Mouse (Mus musculus) heart, embryonic 16.5 days (tissue): ENCODE data around the gene Brsk1. TPM values are rescaled to one million over a fixed set of nuclear protein-coding genes. Genes with fewer than 3 reads are reported as not detected.

ENCODE experiments used
- ATAC-seq: fragments of 200-750 bp; cut with Nextera tagmentation; replicated peaks from 2 replicates; pipeline ENCODE4 v1.8.0; 2017; ENCODE audit warnings: moderate number of reproducible peaks; ENCODE audit not compliant: insufficient read depth, low FRiP score; ENCODE audit errors: extremely low read depth
- H3K27ac ChIP-seq: fragments of 300-500 bp; sonication (generic); 2 replicates; pipeline ENCODE4 v1.5.1; 2014; ENCODE audit warnings: mild to moderate bottlenecking, low read length, control low read depth, moderate library complexity
- H3K27me3 ChIP-seq: fragments of 300-500 bp; sonication (generic); 2 replicates; pipeline ENCODE4 v1.6.1; 2014; ENCODE audit warnings: low read length, mixed read lengths; ENCODE audit not compliant: control insufficient read depth, insufficient read depth
- H3K36me3 ChIP-seq: fragments of 300-500 bp; sonication (generic); 2 replicates; pipeline ENCODE4 v1.6.1; 2014; ENCODE audit not compliant: control insufficient read depth, insufficient read depth
- H3K4me1 ChIP-seq: fragments of 300-500 bp; sonication (generic); 2 replicates; pipeline ENCODE4 v1.6.1; 2014; ENCODE audit warnings: low read length, mixed read lengths; ENCODE audit not compliant: control insufficient read depth, insufficient read depth
- H3K4me2 ChIP-seq: fragments of 300-500 bp; sonication (generic); 2 replicates; pipeline ENCODE4 v1.6.1; 2014; ENCODE audit warnings: low read depth, mild to moderate bottlenecking, control low read depth, low read length
- H3K4me3 ChIP-seq: fragments of 300-500 bp; sonication (generic); 2 replicates; pipeline ENCODE4 v1.5.1; 2014; ENCODE audit warnings: mild to moderate bottlenecking, control low read depth, low read length
- H3K9ac ChIP-seq: fragments of 300-500 bp; sonication (generic); 2 replicates; pipeline ENCODE4 v1.6.1; 2014; ENCODE audit warnings: low read length, control low read depth
- H3K9me3 ChIP-seq: fragments of 300-500 bp; sonication (generic); replicated peaks from 2 replicates; pipeline ENCODE4 v1.6.1; 2016; ENCODE audit warnings: low read length; ENCODE audit not compliant: control insufficient read depth
- WGBS: fragments of 180-500 bp; shearing (Covaris S2); extraction: QIAGEN DNeasy Blood & Tissue Kit; methylation state at CpG from one replicate; pipeline ENCODE4 v1.1.7; 2014; 5-methylcytosine and 5-hydroxymethylcytosine counted together
- polyA plus RNA-seq: library from polyadenylated mRNA; unstranded; fragments of >200 nt; fragmentation: Nextera tagmentation; extraction: Ambion mirVana; gene quantifications from 2 replicates; pipeline ENCODE4 v1.2.1, GENCODE M21; 2015

Brsk1 gene
- polyA plus RNA-seq = 0.49 and 1.1 TPM in 2 replicates

GRCm38 (mm10) chr7:4690387-4690786 lies at the start of gene Brsk1:
TSS of gene Brsk1 (plus strand) at chr7:4690604.
- Histone ChIP-seq H3K9ac (peak within 1 kb of the TSS; percentile 94), H3K9me3 (no peaks in the 10 kb centered on the region), H3K4me2 (peak within 1 kb of the TSS; percentile 96), H3K27me3 (no peaks in the 10 kb centered on the region), H3K27ac (peak within 1 kb of the TSS; percentile 65), H3K4me3 (peak within 1 kb of the TSS; percentile 79), H3K4me1 (peaks cover 6% of the 10 kb centered on the region), H3K36me3 (no peaks in the 10 kb centered on the region)
- ATAC-seq = peak; percentile 68
- WGBS = 1% methylated on average over 9 of the region's 18 CpGs

GRCm38 (mm10) chr7:4641155-4641554 lies 49.2 kb upstream of the Brsk1 start:
- Histone ChIP-seq H3K9ac (no peak overlapping the region), H3K27me3 (no peaks in the 10 kb centered on the region), H3K4me2 (no peak overlapping the region), H3K36me3 (peaks cover 54% of the 10 kb centered on the region), H3K4me3 (no peak overlapping the region), H3K4me1 (no peaks in the 10 kb centered on the region), H3K27ac (no peak overlapping the region), H3K9me3 (no peaks in the 10 kb centered on the region)
- no peak for ATAC-seq
- WGBS = 76% methylated on average over 11 of the region's 11 CpGs

GRCm38 (mm10) chr7:4641956-4642355 lies 48.4 kb upstream of the Brsk1 start:
- 76% methylated on average over 7 of the region's 7 CpGs for WGBS
- no peaks in the 10 kb centered on the region; the same call in 1 of the 2 replicates for H3K4me1 ChIP-seq
- H3K36me3 ChIP-seq = peaks cover 57% of the 10 kb centered on the region
- H3K9me3 ChIP-seq = no peaks in the 10 kb centered on the region
- no peak overlapping the region for H3K4me3 ChIP-seq
- H3K4me2 ChIP-seq = no peak overlapping the region
- no peak for ATAC-seq
- no peak overlapping the region for H3K27ac ChIP-seq
- H3K27me3 ChIP-seq = no peaks in the 10 kb centered on the region
- H3K9ac ChIP-seq = no peak overlapping the region

- no peak overlapping the region for H3K4me3 ChIP-seq
- peaks cover 9% of the 10 kb centered on the region for H3K4me1 ChIP-seq
- no peaks in the 10 kb centered on the region for H3K9me3 ChIP-seq
- ATAC-seq = no peak
- H3K4me2 ChIP-seq = no peak overlapping the region
- no peak overlapping the region for H3K27ac ChIP-seq
- 82% methylated on average over 6 of the region's 6 CpGs for WGBS
- H3K9ac ChIP-seq = no peak overlapping the region
- peaks cover 55% of the 10 kb centered on the region for H3K36me3 ChIP-seq
- H3K27me3 ChIP-seq = no peaks in the 10 kb centered on the region
These were observed 47.2 kb upstream of the Brsk1 start for GRCm38 (mm10) chr7:4643225-4643624.

- Histone ChIP-seq H3K4me2 (no peak overlapping the region), H3K9me3 (no peaks in the 10 kb centered on the region), H3K27ac (no peak overlapping the region), H3K36me3 (peaks cover 33% of the 10 kb centered on the region), H3K9ac (no peak overlapping the region; the same call in 1 of the 2 replicates), H3K4me1 (peaks cover 9% of the 10 kb centered on the region), H3K4me3 (no peak overlapping the region), H3K27me3 (no peaks in the 10 kb centered on the region)
- ATAC-seq = no peak
- 84% methylated on average over 3 of the region's 3 CpGs for WGBS
These were observed 43.6 kb upstream of the Brsk1 start for GRCm38 (mm10) chr7:4646806-4647205.

- Histone ChIP-seq H3K27ac (no peak overlapping the region), H3K9ac (no peak overlapping the region; the same call in 1 of the 2 replicates), H3K36me3 (peaks cover 29% of the 10 kb centered on the region), H3K4me2 (no peak overlapping the region), H3K9me3 (no peaks in the 10 kb centered on the region), H3K4me1 (peaks cover 13% of the 10 kb centered on the region), H3K27me3 (no peaks in the 10 kb centered on the region), H3K4me3 (no peak overlapping the region)
- ATAC-seq = peak; percentile 75
- 34% methylated on average over 6 of the region's 6 CpGs for WGBS
These were observed 43.1 kb upstream of the Brsk1 start for GRCm38 (mm10) chr7:4647291-4647690.

- Histone ChIP-seq H3K4me1 (peaks cover 20% of the 10 kb centered on the region), H3K27me3 (no peaks in the 10 kb centered on the region), H3K9ac (no peak overlapping the region), H3K27ac (no peak overlapping the region), H3K36me3 (peaks cover 28% of the 10 kb centered on the region), H3K9me3 (no peaks in the 10 kb centered on the region), H3K4me3 (no peak overlapping the region), H3K4me2 (no peak overlapping the region)
- no peak for ATAC-seq
- WGBS = 80% methylated on average over 2 of the region's 2 CpGs
These were observed 42.4 kb upstream of the Brsk1 start for GRCm38 (mm10) chr7:4647992-4648391.

- no peak overlapping the region for H3K4me2 ChIP-seq
- H3K36me3 ChIP-seq = peaks cover 8% of the 10 kb centered on the region
- H3K27ac ChIP-seq = no peak overlapping the region
- peaks cover 51% of the 10 kb centered on the region for H3K4me1 ChIP-seq
- WGBS = 59% methylated on average over 8 of the region's 8 CpGs
- no peak overlapping the region for H3K9ac ChIP-seq
- no peaks in the 10 kb centered on the region for H3K9me3 ChIP-seq
- no peaks in the 10 kb centered on the region for H3K27me3 ChIP-seq
- no peak for ATAC-seq
- no peak overlapping the region for H3K4me3 ChIP-seq
These were observed 38.8 kb upstream of the Brsk1 start for GRCm38 (mm10) chr7:4651581-4651980.

- 55% methylated on average over 5 of the region's 5 CpGs for WGBS
- H3K4me1 ChIP-seq = peaks cover 55% of the 10 kb centered on the region
- peak overlapping the region; percentile 23; the same call in 1 of the 2 replicates for H3K27ac ChIP-seq
- H3K9me3 ChIP-seq = no peaks in the 10 kb centered on the region
- H3K9ac ChIP-seq = peak overlapping the region; percentile 54
- ATAC-seq = no peak
- H3K27me3 ChIP-seq = no peaks in the 10 kb centered on the region
- H3K4me3 ChIP-seq = no peak overlapping the region
- peaks cover 7% of the 10 kb centered on the region for H3K36me3 ChIP-seq
- no peak overlapping the region for H3K4me2 ChIP-seq
These were observed 37.7 kb upstream of the Brsk1 start for GRCm38 (mm10) chr7:4652726-4653125.
